Mouse (Mus musculus) hindbrain, embryonic 15.5 days (tissue): ENCODE measurements around the gene Rilp. TPM values are rescaled to one million over a fixed set of nuclear protein-coding genes. Genes with fewer than 3 reads are reported as not detected.

Experiments used
- ATAC-seq: fragments of 200-750 bp; cut with Nextera tagmentation; 2 replicates; pipeline ENCODE4 v1.8.0; 2017; ENCODE audit warnings: low read depth, moderate number of reproducible peaks, moderate TSS enrichment; ENCODE audit not compliant: low FRiP score
- H3K27ac ChIP-seq: fragments of 300-500 bp; sonication (generic); replicated peaks from 2 replicates; pipeline ENCODE4 v1.5.1; 2015; ENCODE audit warnings: mild to moderate bottlenecking, inconsistent platforms
- H3K27me3 ChIP-seq: fragments of 300-500 bp; sonication (generic); 2 replicates; pipeline ENCODE4 v1.6.1; 2015; ENCODE audit warnings: control low read depth, inconsistent platforms
- H3K36me3 ChIP-seq: fragments of 300-500 bp; sonication (generic); 2 replicates; pipeline ENCODE4 v1.6.1; 2015; ENCODE audit warnings: control low read depth, inconsistent platforms
- H3K4me1 ChIP-seq: fragments of 300-500 bp; sonication (generic); replicated peaks from 2 replicates; pipeline ENCODE4 v1.6.1; 2015; ENCODE audit warnings: control low read depth, inconsistent platforms
- H3K4me2 ChIP-seq: fragments of 300-500 bp; sonication (generic); 2 replicates; pipeline ENCODE4 v1.6.1; 2015; ENCODE audit warnings: moderate library complexity, mild to moderate bottlenecking, inconsistent platforms
- H3K4me3 ChIP-seq: fragments of 300-500 bp; sonication (generic); 2 replicates; pipeline ENCODE4 v1.5.1; 2015; ENCODE audit warnings: mild to moderate bottlenecking, inconsistent platforms
- H3K9ac ChIP-seq: fragments of 300-500 bp; sonication (generic); 2 replicates; pipeline ENCODE4 v1.6.1; 2015; ENCODE audit warnings: inconsistent platforms
- H3K9me3 ChIP-seq: fragments of 300-500 bp; sonication (generic); 2 replicates; pipeline ENCODE4 v1.6.1; 2016; ENCODE audit warnings: control low read depth, inconsistent platforms
- WGBS: fragments of 180-500 bp; shearing (Covaris S2); methylation state at CpG from one replicate; pipeline ENCODE4 v1.1.7; 2015; 5-methylcytosine and 5-hydroxymethylcytosine counted together
- polyA plus RNA-seq: library from polyadenylated mRNA; unstranded; fragments of >200 nt; fragmentation: Nextera tagmentation; extraction: Ambion mirVana; gene quantifications from 2 replicates; pipeline ENCODE4 v1.2.1, GENCODE M21; 2015

Rilp gene
- polyA plus RNA-seq: 2.7 and 3.1 TPM in 2 replicates

DNA sequence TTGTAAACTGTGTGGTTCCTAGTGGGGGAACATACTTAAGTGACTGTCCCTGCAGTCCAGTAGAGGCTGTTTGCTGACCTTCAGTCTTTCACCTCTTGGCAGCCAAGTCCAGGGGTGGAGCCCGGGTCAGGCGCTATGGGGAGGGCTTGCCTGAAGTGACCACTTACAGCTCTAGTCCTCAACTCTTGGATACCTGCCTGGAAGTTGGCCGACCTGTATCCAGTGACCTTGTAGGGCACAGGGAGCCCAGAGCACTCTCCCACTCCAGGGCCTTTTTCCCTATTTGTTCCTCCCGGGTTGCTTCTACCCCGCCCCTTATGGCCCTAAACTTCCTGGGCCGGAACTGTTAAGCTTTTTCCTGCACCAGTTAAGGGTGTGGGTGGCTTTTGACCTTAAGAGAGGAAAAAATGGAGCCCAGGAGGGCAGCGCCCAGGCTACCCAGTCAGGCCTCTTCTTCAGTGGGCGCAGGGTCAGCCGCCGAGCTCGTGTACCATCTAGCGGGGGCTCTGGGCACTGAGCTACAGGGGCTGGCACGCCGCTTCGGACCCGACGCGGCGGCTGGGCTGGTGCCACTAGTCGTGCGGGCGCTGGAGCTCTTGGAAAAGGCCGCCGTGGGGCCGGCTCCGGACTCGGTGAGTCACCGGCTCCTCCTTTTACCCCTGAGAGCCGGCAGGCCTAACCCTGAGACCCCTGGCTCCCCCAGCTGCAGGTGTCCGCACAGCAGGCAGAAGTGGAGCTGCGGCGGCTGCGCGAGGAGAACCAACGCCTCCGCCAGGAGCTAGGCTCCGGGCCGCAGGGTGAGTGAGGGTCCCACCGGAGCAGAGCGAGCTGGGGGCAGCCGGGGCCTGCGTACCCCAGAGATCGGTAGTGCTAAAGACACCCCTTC is at the start of gene Rilp:
Gene Rilp, plus strand, starts transcription at position 354 of the 886 bp plus-strand sequence.
- Histone ChIP-seq H3K36me3 (peaks cover 42% of the 10 kb centered on the region), H3K9me3 (no peaks in the 10 kb centered on the region), H3K4me1 (peaks cover 20% of the 10 kb centered on the region), H3K4me2 (peak within 1 kb of the TSS; percentile 92), H3K4me3 (peak within 1 kb of the TSS; percentile 52), H3K27me3 (no peaks in the 10 kb centered on the region), H3K27ac (peak within 1 kb of the TSS; percentile 79), H3K9ac (peak within 1 kb of the TSS; percentile 42)
- peak; percentile 68 for ATAC-seq
- 3% methylated on average over 43 of the region's 43 CpGs for WGBS

DNA sequence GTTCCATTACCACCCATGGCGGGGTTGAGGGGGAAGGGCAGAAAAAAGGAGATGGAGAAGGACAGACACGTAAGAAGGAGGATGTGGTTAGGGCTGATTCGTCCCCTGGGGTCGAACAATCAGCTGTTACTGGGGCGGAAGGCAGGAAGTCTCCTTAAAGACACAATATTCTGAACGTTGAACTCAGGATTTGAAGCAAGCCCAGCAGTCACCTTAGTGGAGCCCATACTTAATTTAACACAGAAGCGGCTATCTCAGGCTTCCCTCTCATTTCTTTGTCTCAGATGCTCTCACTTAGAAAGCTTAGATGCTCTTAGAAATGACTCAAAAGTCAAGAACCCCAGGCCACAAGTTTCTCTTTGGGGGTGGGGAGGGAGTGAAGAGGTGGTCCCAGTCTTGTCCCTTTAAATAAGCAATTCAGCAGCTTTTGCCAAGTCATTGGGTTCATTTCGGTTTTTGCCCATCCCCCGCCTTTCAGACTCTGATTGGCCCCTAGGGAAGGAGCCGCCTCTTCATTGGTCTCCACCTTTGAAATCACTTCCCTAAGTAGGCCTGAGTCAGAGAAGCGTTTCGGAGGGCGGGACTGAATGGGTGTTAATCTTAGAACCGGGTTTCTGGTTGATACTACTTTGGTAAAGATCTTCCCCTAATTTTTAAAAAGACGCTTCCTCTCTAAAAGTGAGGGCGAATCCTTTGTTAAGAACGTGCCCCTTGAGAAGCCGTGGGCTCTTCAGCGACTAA is 49.6 kb upstream of the Rilp start:
- peak overlapping the region; percentile 17 for H3K9ac ChIP-seq
- peak overlapping the region; percentile 80 for H3K4me3 ChIP-seq
- H3K27ac ChIP-seq: peak overlapping the region; percentile 78
- H3K36me3 ChIP-seq: peaks cover 9% of the 10 kb centered on the region
- WGBS: 3% methylated on average over 19 of the region's 19 CpGs
- 0 out of 2 replicates have a peak, but pooled peaks have one; percentile 5 for ATAC-seq
- H3K9me3 ChIP-seq: no peaks in the 10 kb centered on the region
- no peaks in the 10 kb centered on the region for H3K27me3 ChIP-seq
- peaks cover 24% of the 10 kb centered on the region for H3K4me1 ChIP-seq
- peak overlapping the region; percentile 94 for H3K4me2 ChIP-seq

- peak; percentile 97 for ATAC-seq
- Histone ChIP-seq H3K36me3 (peaks cover 18% of the 10 kb centered on the region), H3K4me1 (peaks cover 24% of the 10 kb centered on the region), H3K9me3 (no peaks in the 10 kb centered on the region), H3K9ac (peak within 1 kb of the TSS; percentile 69), H3K4me2 (peak within 1 kb of the TSS; percentile 94), H3K27me3 (no peaks in the 10 kb centered on the region), H3K27ac (peak within 1 kb of the TSS; percentile 78), H3K4me3 (peak within 1 kb of the TSS; percentile 80)
- under 1% methylated on average over 46 of the region's 46 CpGs for WGBS
Measured at GRCm38 (mm10) chr11:75460844-75461742, 48.8 kb upstream of the Rilp start, which contains the start of gene Tlcd2. Tlcd2 (plus strand) TSS chr11:75461715.

- under 1% methylated on average over 30 of the region's 30 CpGs for WGBS
Measured at GRCm38 (mm10) chr11:75461743-75462252, 48.1 kb upstream of the Rilp start.

DNA sequence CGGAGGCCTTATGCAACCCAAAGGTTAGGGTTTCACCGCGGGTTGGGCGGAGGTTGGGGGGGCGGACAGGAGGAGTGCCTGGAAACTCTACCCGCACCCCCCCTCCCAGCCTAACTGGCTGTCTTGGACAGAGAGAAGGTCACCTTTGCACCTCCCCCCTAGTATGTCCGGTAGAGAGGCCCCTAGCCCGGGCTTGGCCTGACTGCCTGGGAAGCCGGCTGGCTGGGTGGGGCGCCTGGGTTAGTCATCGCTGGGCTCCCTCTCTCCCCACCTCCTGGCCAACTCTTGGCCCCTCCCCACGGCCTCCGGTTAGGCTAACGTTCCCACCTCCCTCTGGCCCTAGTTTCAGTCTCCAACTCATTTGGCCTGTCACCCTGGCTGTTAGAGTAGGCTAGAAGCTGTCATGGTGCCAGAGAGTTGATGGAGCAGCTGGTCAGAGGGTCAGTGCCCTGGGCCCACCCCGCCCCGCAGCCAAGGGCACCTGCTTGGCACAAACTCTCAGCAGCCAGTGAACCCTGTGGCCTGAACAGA is 47.6 kb upstream of the Rilp start:
- Histone ChIP-seq H3K27ac (peak overlapping the region; percentile 75; the same call in 1 of the 2 replicates), H3K9me3 (no peaks in the 10 kb centered on the region), H3K4me1 (peaks cover 24% of the 10 kb centered on the region), H3K27me3 (no peaks in the 10 kb centered on the region), H3K4me3 (peak overlapping the region; percentile 80), H3K4me2 (peak overlapping the region; percentile 94), H3K9ac (peak overlapping the region; percentile 69), H3K36me3 (peaks cover 22% of the 10 kb centered on the region)
- ATAC-seq: no peak
- 4% methylated on average over 13 of the region's 16 CpGs for WGBS

More at GRCm38 (mm10) chr11:75461743-75462252, 48.1 kb upstream of the Rilp start:
- Histone ChIP-seq H3K4me2 (peak overlapping the region; percentile 94), H3K36me3 (peaks cover 21% of the 10 kb centered on the region), H3K4me1 (peaks cover 24% of the 10 kb centered on the region), H3K27ac (peak overlapping the region; percentile 75), H3K9ac (peak overlapping the region; percentile 69), H3K4me3 (peak overlapping the region; percentile 80), H3K9me3 (no peaks in the 10 kb centered on the region), H3K27me3 (no peaks in the 10 kb centered on the region)
- ATAC-seq: no peak

DNA sequence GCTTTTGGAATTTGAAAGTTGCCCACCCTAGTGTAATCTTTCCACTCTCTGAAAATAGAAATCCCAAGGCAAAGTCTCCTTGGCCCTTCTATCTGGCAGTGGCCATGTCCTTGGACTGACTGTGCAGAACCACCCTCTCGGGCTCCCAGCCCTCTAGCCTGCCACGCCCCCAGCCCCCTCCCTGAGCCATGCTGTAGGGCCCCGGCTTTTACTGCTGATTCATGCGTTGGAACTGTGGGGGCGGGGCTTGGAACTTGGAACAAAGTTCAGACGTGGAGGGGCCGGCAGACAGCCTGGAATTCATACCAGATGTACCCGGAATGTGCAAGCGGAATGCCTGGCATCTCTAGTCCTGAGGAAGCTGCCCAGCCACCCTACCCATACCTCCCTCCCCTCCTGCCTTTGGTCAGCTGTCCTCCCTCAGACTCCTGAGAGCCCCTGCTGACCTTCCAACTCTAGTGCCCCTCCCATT is 47.0 kb upstream of the Rilp start:
- no peak overlapping the region for H3K27ac ChIP-seq
- no peak for ATAC-seq
- WGBS: 4% methylated on average over 9 of the region's 9 CpGs

GRCm38 (mm10) chr11:75463624-75464023 is 46.3 kb upstream of the Rilp start:
- 77% methylated on average over 4 of the region's 4 CpGs for WGBS
- Histone ChIP-seq H3K9ac (no peak overlapping the region), H3K4me1 (peaks cover 24% of the 10 kb centered on the region), H3K4me2 (no peak overlapping the region), H3K9me3 (no peaks in the 10 kb centered on the region), H3K36me3 (peaks cover 22% of the 10 kb centered on the region), H3K27ac (no peak overlapping the region), H3K27me3 (no peaks in the 10 kb centered on the region), H3K4me3 (no peak overlapping the region)
- no peak for ATAC-seq

More for the DNA sequence above, 47.0 kb upstream of the Rilp start:
- Histone ChIP-seq H3K36me3 (peaks cover 22% of the 10 kb centered on the region), H3K9me3 (no peaks in the 10 kb centered on the region), H3K4me2 (peak overlapping the region; percentile 94), H3K4me3 (peak overlapping the region; percentile 80), H3K4me1 (peaks cover 24% of the 10 kb centered on the region), H3K27me3 (no peaks in the 10 kb centered on the region), H3K9ac (no peak overlapping the region)

- Histone ChIP-seq H3K4me3 (no peak overlapping the region), H3K27ac (no peak overlapping the region), H3K9ac (no peak overlapping the region), H3K27me3 (0 out of 2 replicates have a peak, but pooled peaks cover 2% of the 10 kb centered on the region), H3K9me3 (no peaks in the 10 kb centered on the region), H3K4me2 (no peak overlapping the region), H3K36me3 (peaks cover 22% of the 10 kb centered on the region), H3K4me1 (peaks cover 24% of the 10 kb centered on the region)
- no peak for ATAC-seq
- WGBS: 90% methylated on average over 6 of the region's 6 CpGs
Measured at GRCm38 (mm10) chr11:75464417-75464816, 45.5 kb upstream of the Rilp start.

DNA sequence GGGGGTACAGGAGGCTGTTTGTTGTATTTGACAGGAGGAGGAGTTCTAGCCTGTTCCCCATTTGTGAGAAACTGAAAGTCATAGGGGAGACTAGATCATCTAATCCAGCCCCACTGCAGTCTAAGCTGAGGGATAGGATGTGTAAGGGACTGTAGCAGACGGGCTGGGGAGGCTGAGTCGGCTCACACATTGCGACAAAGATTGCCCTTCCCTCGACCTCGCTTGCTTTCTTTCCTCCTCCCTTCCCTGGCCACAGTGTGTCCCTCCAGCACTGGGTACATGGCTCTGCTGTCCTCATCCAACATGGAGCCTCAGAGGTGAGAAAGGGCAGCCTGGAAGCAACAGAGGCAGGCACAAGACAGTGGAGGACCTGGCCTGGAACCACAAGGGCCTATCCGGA is 44.8 kb upstream of the Rilp start:
- H3K36me3 ChIP-seq: peaks cover 22% of the 10 kb centered on the region
- no peak for ATAC-seq
- H3K4me1 ChIP-seq: peaks cover 19% of the 10 kb centered on the region
- no peak overlapping the region for H3K27ac ChIP-seq
- 82% methylated on average over 6 of the region's 6 CpGs for WGBS
- H3K4me2 ChIP-seq: no peak overlapping the region
- no peaks in the 10 kb centered on the region for H3K9me3 ChIP-seq
- no peak overlapping the region for H3K9ac ChIP-seq
- H3K27me3 ChIP-seq: 0 out of 2 replicates have a peak, but pooled peaks cover 4% of the 10 kb centered on the region
- no peak overlapping the region for H3K4me3 ChIP-seq

DNA sequence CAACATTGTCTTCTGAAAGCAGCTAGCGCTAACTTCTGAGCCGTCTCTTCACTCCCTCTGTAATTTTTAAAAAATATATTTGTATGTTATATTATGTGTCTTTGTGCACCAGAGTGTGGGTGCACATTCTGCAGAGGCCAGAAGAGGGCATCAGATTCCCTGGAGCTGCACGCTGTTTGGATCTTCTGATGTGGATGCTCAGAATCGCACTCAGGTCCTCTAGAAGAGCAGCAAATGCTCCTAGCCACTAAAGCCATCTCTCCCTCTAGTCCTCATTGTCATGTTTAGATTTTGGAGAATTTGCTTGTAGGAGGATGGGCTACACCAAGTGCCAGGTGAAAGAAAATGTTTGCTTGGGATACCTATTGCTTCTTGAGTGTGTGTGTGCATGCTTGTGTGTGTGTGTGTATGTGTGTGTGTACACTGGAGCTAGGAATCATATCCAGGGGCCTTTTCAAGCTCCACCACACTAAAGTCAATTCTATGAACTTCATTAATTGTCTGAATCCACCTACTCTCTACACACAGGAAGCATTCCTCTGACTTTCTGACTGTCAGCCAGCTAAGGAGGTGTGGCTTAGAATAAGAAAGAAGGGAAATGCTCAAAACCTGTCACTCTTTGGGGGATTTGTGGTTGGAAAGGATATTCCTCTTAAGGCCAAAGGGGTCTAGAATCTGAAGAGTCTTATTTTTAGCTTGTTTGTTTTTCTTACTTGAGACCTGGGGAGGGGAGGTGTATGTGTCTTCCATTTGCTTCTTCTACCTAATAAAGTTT is 43.0 kb upstream of the Rilp start:
- peaks cover 14% of the 10 kb centered on the region for H3K4me1 ChIP-seq
- no peak overlapping the region for H3K4me2 ChIP-seq
- H3K27ac ChIP-seq: no peak overlapping the region
- no peak for ATAC-seq
- H3K36me3 ChIP-seq: peaks cover 22% of the 10 kb centered on the region
- no peak overlapping the region for H3K9ac ChIP-seq
- 0 out of 2 replicates have a peak, but pooled peaks cover 4% of the 10 kb centered on the region for H3K27me3 ChIP-seq
- 96% methylated on average over 4 of the region's 4 CpGs for WGBS
- H3K9me3 ChIP-seq: no peaks in the 10 kb centered on the region
- no peak overlapping the region for H3K4me3 ChIP-seq
